Mouse (Mus musculus) heart, adult 2 months (tissue): ENCODE measurements around the gene Nabp2. TPM values are rescaled to one million over a fixed set of nuclear protein-coding genes. Genes with fewer than 3 reads are reported as not detected.
A peak's percentile ranks its signal among the peaks of the same experiment; 100 is the strongest.

Experiments
- DNase-seq, 2 experiments: peaks; one replicate each; pipeline ENCODE4 v3.0.0; 2021
- H3K27ac ChIP-seq: fragments of 200-600 bp; 2 replicates; pipeline ENCODE4 v1.8.1; 2022
- H3K27me3 ChIP-seq: fragments of 200-500 bp; 2 replicates; pipeline ENCODE4 v1.6.1; 2012; ENCODE audit warnings: mild to moderate bottlenecking, low read length, inconsistent platforms, mixed read lengths; ENCODE audit not compliant: control insufficient read depth, insufficient read depth
- H3K36me3 ChIP-seq: fragments of 200-500 bp; 2 replicates; pipeline ENCODE4 v1.6.1; 2012; ENCODE audit warnings: low read length, inconsistent platforms; ENCODE audit not compliant: control insufficient read depth, insufficient read depth
- H3K4me1 ChIP-seq: fragments of 200-500 bp; 2 replicates; pipeline ENCODE4 v1.6.1; 2011; ENCODE audit warnings: low read length; ENCODE audit not compliant: control insufficient read depth, insufficient read depth
- H3K4me3 ChIP-seq: fragments of 200-600 bp; 2 replicates; pipeline ENCODE4 v1.8.1; 2022
- H3K79me2 ChIP-seq: fragments of 200-500 bp; replicated peaks from 2 replicates; pipeline ENCODE4 v1.6.1; 2012; ENCODE audit warnings: mild to moderate bottlenecking, inconsistent platforms, low read length, moderate library complexity, mixed read lengths; ENCODE audit not compliant: control insufficient read depth, insufficient read depth
- H3K9ac ChIP-seq: fragments of 200-500 bp; 2 replicates; pipeline ENCODE4 v1.6.1; 2012; ENCODE audit warnings: low read depth, mild to moderate bottlenecking, control low read depth, inconsistent platforms, low read length, mixed read lengths
- CTCF ChIP-seq: fragments of 200-600 bp; IDR thresholded peaks from 2 replicates; pipeline ENCODE4 v1.8.1; 2022; ENCODE audit warnings: antibody characterized with exemption, mild to moderate bottlenecking, moderate library complexity
- EP300 ChIP-seq: fragments of 200-500 bp; IDR thresholded peaks from 2 replicates; pipeline ENCODE4 v1.6.1; 2011; ENCODE audit warnings: low read depth, low read length, control low read depth; ENCODE audit not compliant: insufficient read depth
- POLR2A ChIP-seq: fragments of 200-500 bp; IDR thresholded peaks from 2 replicates; pipeline ENCODE4 v1.6.1; 2011; ENCODE audit warnings: mild to moderate bottlenecking, low read depth, low read length, control low read depth; ENCODE audit not compliant: insufficient read depth
- WGBS: fragments of 180-500 bp; shearing (Covaris S2); methylation state at CpG from one replicate; pipeline ENCODE4 v1.1.7; 2018; 5-methylcytosine and 5-hydroxymethylcytosine counted together
- intact Hi-C: fragments of 180-260 bp; cut with DNase I; formaldehyde crosslinking; loops from one replicate; pipeline ENCODE4 v1.15.1; 2025
- polyA plus RNA-seq: library from polyadenylated mRNA; depleted of rRNA; stranded (reverse); fragments of >200 nt; gene quantifications from 2 replicates; pipeline ENCODE4 v1.2.3, GENCODE M21; 2012
- total RNA-seq, 2 experiments: library from RNA; stranded (reverse); gene quantifications; 2 replicates each; pipeline ENCODE4 v1.2.3; 2021

Gene Nabp2
- total and polyA plus RNA-seq, 3 experiments: 25.1 to 48.2 (median 45.2) TPM

GRCm38 (mm10) chr10:128378462-128378861, 32.8 kb downstream of the Nabp2 start:
- Histone ChIP-seq H3K4me1 (peaks cover 10% of the 10 kb centered on the region), H3K9ac (peak overlapping the region; percentile 42), H3K27me3 (no peaks in the 10 kb centered on the region), H3K27ac (peak overlapping the region; percentile 13), H3K36me3 (peaks cover 6% of the 10 kb centered on the region; the same call in 1 of the 2 replicates), H3K4me3 (no peak overlapping the region), H3K79me2 (no peaks in the 10 kb centered on the region)
- WGBS: 44% methylated on average over 3 of the region's 3 CpGs
- intact Hi-C loops: loop anchor here (2.0 to 5.0 kb wide), 2 partner anchors 30 to 41 kb away; partner anchors contain the start of gene Cs
- TF ChIP-seq EP300 (no peak), CTCF (no peak), POLR2A (no peak)
- DNase-seq: peak in 1 of 2 experiments; percentile 43

- Histone ChIP-seq H3K36me3 (peaks cover 6% of the 10 kb centered on the region; the same call in 1 of the 2 replicates), H3K4me1 (peaks cover 11% of the 10 kb centered on the region), H3K4me3 (peak overlapping the region; percentile 89), H3K27me3 (no peaks in the 10 kb centered on the region), H3K27ac (peak overlapping the region; percentile 90; the same call in 1 of the 2 replicates), H3K9ac (peak overlapping the region; percentile 98), H3K79me2 (no peaks in the 10 kb centered on the region)
- no peak for DNase-seq
- intact Hi-C loops: loop anchor here (2.0 to 5.0 kb wide), 3 partner anchors 31 to 81 kb away; partner anchors contain the start of genes Cs and Smarcc2
- TF ChIP-seq POLR2A (no peak), CTCF (no peak), EP300 (no peak)
- WGBS: 60% methylated on average over 14 of the region's 14 CpGs
These were observed 33.3 kb downstream of the Nabp2 start for GRCm38 (mm10) chr10:128377940-128378448.

GRCm38 (mm10) chr10:128377222-128377939, 33.9 kb downstream of the Nabp2 start:
- no peaks in the 10 kb centered on the region for H3K27me3 ChIP-seq
- TF ChIP-seq EP300 (no peak), CTCF (no peak), POLR2A (no peak)
- peak overlapping the region; percentile 90 for H3K27ac ChIP-seq
- H3K36me3 ChIP-seq: peaks cover 6% of the 10 kb centered on the region; the same call in 1 of the 2 replicates
- no peak for DNase-seq
- peak overlapping the region; percentile 98 for H3K9ac ChIP-seq
- H3K4me1 ChIP-seq: peaks cover 12% of the 10 kb centered on the region
- H3K4me3 ChIP-seq: peak overlapping the region; percentile 89
- intact Hi-C loops: loop anchor here (2.0 to 5.0 kb wide), 2 partner anchors 40 to 81 kb away; partner anchors contain the start of genes Cs and Smarcc2
- H3K79me2 ChIP-seq: no peaks in the 10 kb centered on the region
- WGBS: under 1% methylated on average over 46 of the region's 47 CpGs

GRCm38 (mm10) chr10:128376455-128377211, 34.7 kb downstream of the Nabp2 start, which contains the start of gene Ankrd52:
TSS of gene Ankrd52 (plus strand) at chr10:128377115.
- intact Hi-C loops: loop anchor here (2.0 to 5.0 kb wide), 2 partner anchors 39 to 82 kb away; partner anchors contain the start of genes Cs and Smarcc2
- H3K27me3 ChIP-seq: no peaks in the 10 kb centered on the region
- 1% methylated on average over 54 of the region's 73 CpGs for WGBS
- H3K36me3 ChIP-seq: peaks cover 6% of the 10 kb centered on the region; the same call in 1 of the 2 replicates
- peak; percentile 94 to 96 for DNase-seq
- peaks cover 12% of the 10 kb centered on the region for H3K4me1 ChIP-seq
- H3K9ac ChIP-seq: peak within 1 kb of the TSS; percentile 100
- peak within 1 kb of the TSS; percentile 89 for H3K4me3 ChIP-seq
- peak within 1 kb of the TSS; percentile 97 for H3K27ac ChIP-seq
- no peak for TF ChIP-seq EP300
- TF ChIP-seq CTCF: peak; percentile 63
- TF ChIP-seq POLR2A: peak; percentile 7; the same call in 1 of the 2 replicates
- H3K79me2 ChIP-seq: no peaks in the 10 kb centered on the region

GRCm38 (mm10) chr10:128376099-128376454, 35.2 kb downstream of the Nabp2 start:
- Histone ChIP-seq H3K79me2 (no peaks in the 10 kb centered on the region), H3K27ac (peak overlapping the region; percentile 97), H3K9ac (peak overlapping the region; percentile 100), H3K4me1 (peaks cover 12% of the 10 kb centered on the region), H3K27me3 (no peaks in the 10 kb centered on the region), H3K36me3 (peaks cover 6% of the 10 kb centered on the region; the same call in 1 of the 2 replicates), H3K4me3 (peak overlapping the region; percentile 74)
- intact Hi-C loops: loop anchor here (2.0 to 5.0 kb wide), 2 partner anchors 39 to 83 kb away; partner anchors contain the start of genes Cs and Smarcc2
- 52% methylated on average over 4 of the region's 4 CpGs for WGBS
- DNase-seq: no peak
- TF ChIP-seq POLR2A: no peak
- no peak for TF ChIP-seq CTCF
- TF ChIP-seq EP300: no peak
